Mouse (Mus musculus): ENCODE measurements around the gene Ccdc62. TPM values are rescaled to one million over a fixed set of nuclear protein-coding genes. Genes with fewer than 3 reads are reported as not detected.

Gene Ccdc62
- polyA plus RNA-seq, 1 experiment from 2014 or later = 6.8 TPM

DNA sequence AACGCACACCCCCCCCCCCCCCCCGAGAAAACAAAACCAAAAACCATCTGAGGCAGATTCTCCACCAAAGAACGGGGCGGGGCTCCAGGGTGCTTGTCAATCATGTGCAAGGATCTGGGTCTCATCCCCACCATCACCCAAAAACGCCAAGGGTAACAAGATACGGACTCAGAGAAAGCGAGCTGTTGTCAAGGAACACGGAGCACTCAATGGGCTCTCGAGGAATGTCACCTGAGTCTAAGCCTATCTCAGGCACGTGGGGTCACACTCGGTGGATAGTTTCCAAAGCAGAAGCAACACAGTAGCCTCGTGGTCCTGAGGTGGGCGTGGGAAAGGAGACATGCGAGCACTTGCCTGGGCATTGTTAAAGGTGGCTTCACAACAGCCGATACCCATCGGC, 83.3 kb downstream of the Ccdc62 start:
- Histone ChIP-seq H3K4me1 (ENCODE audit: insufficient read depth, low read length) (peaks cover 89% of the 10 kb centered on the region), H3K4me3 (ENCODE audit: low read length) (no peak overlapping the region)
- no peak for ATAC-seq (ENCODE audit: low FRiP score, low TSS enrichment)

DNA sequence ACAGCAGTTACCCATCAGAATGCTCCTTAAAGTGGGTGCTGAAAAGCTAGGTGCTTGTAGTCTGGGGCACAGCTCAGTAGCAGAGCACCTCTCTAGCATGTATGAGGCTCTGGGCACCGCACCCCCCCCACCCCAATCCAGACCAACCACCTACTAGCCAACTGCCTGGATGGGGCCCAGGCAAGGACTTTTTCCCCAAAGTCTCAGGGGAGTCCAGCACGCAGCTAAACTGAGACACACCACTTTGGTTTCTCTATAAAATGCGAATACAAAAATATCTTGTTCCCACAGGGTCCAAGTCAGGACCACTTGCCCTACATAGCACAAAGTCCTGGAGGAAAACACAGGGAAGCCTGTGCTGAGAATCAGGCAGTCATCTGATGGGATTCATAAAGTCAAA, 83.7 kb downstream of the Ccdc62 start:
- peaks cover 7% of the 10 kb centered on the region for H3K36me3 ChIP-seq (ENCODE audit: insufficient read depth, low read length)
- peaks cover 93% of the 10 kb centered on the region for H3K4me1 ChIP-seq (ENCODE audit: insufficient read depth, low read length)
- 76% methylated on average over 3 of the region's 3 CpGs for WGBS
- H3K27ac ChIP-seq (ENCODE audit: low read length) = peak overlapping the region; percentile 75; the same call in 1 of the 2 replicates
- no peaks in the 10 kb centered on the region for H3K9me3 ChIP-seq (ENCODE audit: low read length)
- no peak for ATAC-seq (ENCODE audit: low FRiP score, low TSS enrichment)
- H3K4me3 ChIP-seq (ENCODE audit: low read length) = no peak overlapping the region
- no peak overlapping the region for H3K9ac ChIP-seq (replicated peaks; ENCODE audit: low read length)
- no peaks in the 10 kb centered on the region for H3K27me3 ChIP-seq (ENCODE audit: insufficient read depth, low read length)
- no peak overlapping the region for H3K4me2 ChIP-seq (replicated peaks; ENCODE audit: low read depth, low read length)

More for the DNA sequence above, 83.3 kb downstream of the Ccdc62 start:
- Histone ChIP-seq H3K36me3 (ENCODE audit: insufficient read depth, low read length) (peaks cover 10% of the 10 kb centered on the region), H3K4me2 (replicated peaks; ENCODE audit: low read depth, low read length) (no peak overlapping the region), H3K27ac (ENCODE audit: low read length) (no peak overlapping the region), H3K27me3 (ENCODE audit: insufficient read depth, low read length) (no peaks in the 10 kb centered on the region), H3K9me3 (ENCODE audit: low read length) (no peaks in the 10 kb centered on the region), H3K9ac (replicated peaks; ENCODE audit: low read length) (no peak overlapping the region)
- 73% methylated on average over 16 of the region's 16 CpGs for WGBS

DNA sequence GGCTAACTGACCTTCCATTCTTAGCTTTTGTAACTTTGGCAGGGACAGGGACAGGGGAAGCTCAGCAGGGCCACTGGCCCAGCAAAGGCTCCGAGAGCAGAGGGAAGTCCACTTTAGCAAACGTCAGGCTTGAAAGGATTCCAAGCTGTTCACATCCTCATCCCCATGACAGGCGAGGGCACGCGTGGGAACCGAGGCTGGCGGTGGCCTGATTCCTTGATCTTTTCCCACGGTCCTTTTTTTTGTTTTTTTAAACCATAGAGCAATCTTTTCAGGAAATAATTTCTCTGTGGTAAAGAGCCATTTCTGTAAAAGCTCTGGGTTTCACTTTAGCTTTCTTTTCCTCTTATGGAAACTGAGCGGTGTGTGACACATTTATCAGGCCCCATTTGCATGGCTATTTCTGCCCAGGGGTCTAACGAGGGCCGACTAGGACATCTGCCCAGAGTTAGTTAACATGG, 84.3 kb downstream of the Ccdc62 start:
- Histone ChIP-seq H3K9me3 (ENCODE audit: low read length) (no peaks in the 10 kb centered on the region), H3K27ac (ENCODE audit: low read length) (peak overlapping the region; percentile 75), H3K36me3 (ENCODE audit: insufficient read depth, low read length) (peaks cover 3% of the 10 kb centered on the region; the same call in 1 of the 2 replicates), H3K4me2 (replicated peaks; ENCODE audit: low read depth, low read length) (peak overlapping the region; percentile 32), H3K27me3 (ENCODE audit: insufficient read depth, low read length) (no peaks in the 10 kb centered on the region), H3K9ac (replicated peaks; ENCODE audit: low read length) (0 out of 2 replicates have a peak overlapping the region, but pooled peaks have one; percentile 20), H3K4me3 (ENCODE audit: low read length) (no peak overlapping the region), H3K4me1 (ENCODE audit: insufficient read depth, low read length) (peaks cover 99% of the 10 kb centered on the region)
- 12% methylated on average over 11 of the region's 11 CpGs for WGBS
- no peak for ATAC-seq (ENCODE audit: low FRiP score, low TSS enrichment)

DNA sequence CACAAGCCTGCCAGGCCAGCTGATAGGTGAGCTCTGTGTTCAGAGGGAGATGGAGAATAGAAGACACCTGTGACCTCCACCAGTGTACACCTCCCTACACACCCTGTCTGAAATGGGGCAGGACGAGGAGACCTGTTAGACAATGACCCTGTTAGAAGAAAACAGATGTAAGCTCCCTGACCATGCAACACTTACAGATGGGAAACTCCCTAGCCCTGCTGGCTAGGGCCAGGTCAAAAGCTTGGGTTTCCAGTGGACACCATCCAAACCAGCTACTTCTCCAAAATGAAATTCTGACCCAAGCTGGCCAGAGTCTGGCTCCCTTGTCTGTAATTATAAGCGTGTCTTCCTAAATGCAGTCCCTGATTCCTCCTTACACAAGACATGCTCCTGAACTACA, 85.2 kb downstream of the Ccdc62 start:
- peaks cover 93% of the 10 kb centered on the region for H3K4me1 ChIP-seq (ENCODE audit: insufficient read depth, low read length)
- WGBS = 77% methylated on average over 2 of the region's 2 CpGs
- H3K27ac ChIP-seq (ENCODE audit: low read length) = no peak overlapping the region

DNA sequence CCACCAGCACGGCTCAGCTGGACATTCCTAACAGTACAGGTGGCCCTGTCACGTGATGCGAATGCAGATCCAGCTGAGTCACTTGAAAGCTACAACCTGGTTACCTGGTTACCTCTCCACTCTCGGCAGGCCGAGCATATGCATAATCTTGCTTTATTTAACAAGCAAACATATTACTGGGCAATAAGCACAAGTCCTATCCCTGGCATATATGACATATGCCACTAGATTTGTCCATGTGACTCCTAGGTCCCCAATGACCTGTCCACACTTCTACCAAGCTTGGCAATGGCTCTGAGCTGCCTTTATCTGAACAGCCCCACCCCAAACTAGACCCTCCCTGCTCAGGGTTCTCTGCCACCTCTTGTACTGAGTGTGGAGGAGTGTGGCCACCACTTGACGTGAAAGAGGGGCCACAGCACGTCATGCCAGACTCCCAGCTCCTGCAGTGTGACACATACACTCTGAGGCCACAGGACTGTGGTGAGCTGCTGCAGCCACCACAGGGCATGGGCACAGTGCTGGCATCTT, 85.9 kb downstream of the Ccdc62 start:
- Histone ChIP-seq H3K4me1 (ENCODE audit: insufficient read depth, low read length) (peaks cover 87% of the 10 kb centered on the region), H3K4me3 (ENCODE audit: low read length) (no peak overlapping the region), H3K4me2 (replicated peaks; ENCODE audit: low read depth, low read length) (no peak overlapping the region), H3K9ac (replicated peaks; ENCODE audit: low read length) (no peak overlapping the region), H3K27ac (ENCODE audit: low read length) (no peak overlapping the region), H3K36me3 (ENCODE audit: insufficient read depth, low read length) (no peaks in the 10 kb centered on the region; the same call in 1 of the 2 replicates), H3K9me3 (ENCODE audit: low read length) (no peaks in the 10 kb centered on the region), H3K27me3 (ENCODE audit: insufficient read depth, low read length) (no peaks in the 10 kb centered on the region)
- no peak for ATAC-seq (ENCODE audit: low FRiP score, low TSS enrichment)
- WGBS = 82% methylated on average over 7 of the region's 7 CpGs

More for the DNA sequence above, 85.2 kb downstream of the Ccdc62 start:
- Histone ChIP-seq H3K4me3 (ENCODE audit: low read length) (no peak overlapping the region), H3K9ac (replicated peaks; ENCODE audit: low read length) (no peak overlapping the region), H3K4me2 (replicated peaks; ENCODE audit: low read depth, low read length) (no peak overlapping the region), H3K36me3 (ENCODE audit: insufficient read depth, low read length) (no peaks in the 10 kb centered on the region), H3K27me3 (ENCODE audit: insufficient read depth, low read length) (no peaks in the 10 kb centered on the region), H3K9me3 (ENCODE audit: low read length) (no peaks in the 10 kb centered on the region)
- ATAC-seq (ENCODE audit: low FRiP score, low TSS enrichment) = no peak

DNA sequence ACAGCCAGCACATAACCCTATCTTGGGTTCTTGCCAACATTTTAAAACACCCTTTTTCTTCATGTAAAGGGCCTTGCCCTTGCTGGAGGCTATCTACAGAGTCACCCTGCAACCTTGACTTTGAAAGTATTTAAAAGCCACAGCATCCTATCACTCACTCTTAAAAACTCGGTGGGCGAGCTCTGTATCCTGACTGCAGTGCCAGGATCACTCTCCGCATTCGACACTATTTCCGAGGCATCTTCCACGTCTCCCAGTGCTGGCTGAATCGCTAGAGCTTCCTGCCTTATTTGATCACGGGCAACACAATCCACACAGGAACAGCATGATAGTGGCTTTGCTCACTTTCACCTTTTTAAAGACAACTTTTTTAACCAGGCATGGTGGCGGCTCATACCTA, 87.5 kb downstream of the Ccdc62 start:
- no peak overlapping the region for H3K4me2 ChIP-seq (replicated peaks; ENCODE audit: low read depth, low read length)
- no peak overlapping the region; the same call in 1 of the 2 replicates for H3K27ac ChIP-seq (ENCODE audit: low read length)
- H3K27me3 ChIP-seq (ENCODE audit: insufficient read depth, low read length) = no peaks in the 10 kb centered on the region
- ATAC-seq (ENCODE audit: low FRiP score, low TSS enrichment) = no peak
- no peaks in the 10 kb centered on the region for H3K9me3 ChIP-seq (ENCODE audit: low read length)
- H3K4me1 ChIP-seq (ENCODE audit: insufficient read depth, low read length) = peaks cover 71% of the 10 kb centered on the region
- 65% methylated on average over 9 of the region's 9 CpGs for WGBS
- H3K4me3 ChIP-seq (ENCODE audit: low read length) = no peak overlapping the region
- H3K36me3 ChIP-seq (ENCODE audit: insufficient read depth, low read length) = peaks cover 5% of the 10 kb centered on the region; the same call in 1 of the 2 replicates
- peak overlapping the region; percentile 38; the same call in 1 of the 2 replicates for H3K9ac ChIP-seq (replicated peaks; ENCODE audit: low read length)

DNA sequence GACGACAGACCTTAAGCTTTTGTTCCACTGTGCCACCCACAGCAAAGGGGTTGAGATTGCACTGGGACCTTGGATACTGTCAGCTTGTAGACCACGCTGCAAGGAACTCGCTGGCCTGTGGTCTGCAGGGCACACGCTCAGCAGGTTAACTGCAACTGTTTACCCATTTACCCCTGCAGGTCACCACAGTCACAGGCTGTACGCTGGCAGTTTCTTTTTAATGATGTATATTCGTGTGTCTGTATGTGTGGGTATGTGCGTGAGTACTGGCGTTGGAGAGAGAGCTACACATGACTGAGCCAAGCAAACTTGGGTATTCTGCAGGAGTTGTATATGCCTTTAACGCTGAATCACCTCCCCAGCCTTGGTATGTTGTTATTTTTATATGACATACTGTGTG, 88.2 kb downstream of the Ccdc62 start:
- Histone ChIP-seq H3K27ac (ENCODE audit: low read length) (no peak overlapping the region; the same call in 1 of the 2 replicates), H3K27me3 (ENCODE audit: insufficient read depth, low read length) (no peaks in the 10 kb centered on the region), H3K4me3 (ENCODE audit: low read length) (no peak overlapping the region), H3K4me1 (ENCODE audit: insufficient read depth, low read length) (peaks cover 65% of the 10 kb centered on the region), H3K4me2 (replicated peaks; ENCODE audit: low read depth, low read length) (no peak overlapping the region), H3K36me3 (ENCODE audit: insufficient read depth, low read length) (peaks cover 5% of the 10 kb centered on the region; the same call in 1 of the 2 replicates), H3K9me3 (ENCODE audit: low read length) (no peaks in the 10 kb centered on the region), H3K9ac (replicated peaks; ENCODE audit: low read length) (no peak overlapping the region)
- 79% methylated on average over 9 of the region's 9 CpGs for WGBS
- no peak for ATAC-seq (ENCODE audit: low FRiP score, low TSS enrichment)

Small RNAs within 50 kb of the gene (microRNA-seq; reads per million reads assigned to microRNA genes)
- not detected for gene Mir7032

Other genes starting within 250 kb of the Ccdc62 start
- 30.1 and 30.5 TPM in 2 replicates for gene Clip1, start 246.1 kb upstream of the Ccdc62 start, polyA plus RNA-seq (2015; fragmentation: Nextera tagmentation; extraction: Ambion mirVana)
- gene Zcchc8, start 209.6 kb upstream of the Ccdc62 start, polyA plus RNA-seq (2015; fragmentation: Nextera tagmentation; extraction: Ambion mirVana) = 69.3 and 78.6 TPM in 2 replicates
- gene Rsrc2, start 181.3 kb upstream of the Ccdc62 start, polyA plus RNA-seq (2015; fragmentation: Nextera tagmentation; extraction: Ambion mirVana) = 105 and 123 TPM in 2 replicates
- 26.4 and 34.9 TPM in 2 replicates for gene Kntc1, start 181.0 kb upstream of the Ccdc62 start, polyA plus RNA-seq (2015; fragmentation: Nextera tagmentation; extraction: Ambion mirVana)
- not detected in 2 replicates for gene Hcar2, start 65.2 kb upstream of the Ccdc62 start, polyA plus RNA-seq (2015; fragmentation: Nextera tagmentation; extraction: Ambion mirVana)
- gene Hcar1, start 50.7 kb upstream of the Ccdc62 start, polyA plus RNA-seq (2015; fragmentation: Nextera tagmentation; extraction: Ambion mirVana) = 3.0 and 3.2 TPM in 2 replicates
- 107 and 124 TPM in 2 replicates for gene Denr, start 23.5 kb upstream of the Ccdc62 start, polyA plus RNA-seq (2015; fragmentation: Nextera tagmentation; extraction: Ambion mirVana)
- 3.3 and 4.0 TPM in 2 replicates for gene Gm43518, start 3.3 kb upstream of the Ccdc62 start, polyA plus RNA-seq (2015; fragmentation: Nextera tagmentation; extraction: Ambion mirVana)
- 23.1 and 25.6 TPM in 2 replicates for gene Hip1r, start 42.9 kb downstream of the Ccdc62 start, polyA plus RNA-seq (2015; fragmentation: Nextera tagmentation; extraction: Ambion mirVana)
- 40.8 and 41.8 TPM in 2 replicates for gene Vps37b, start 101.6 kb downstream of the Ccdc62 start, polyA plus RNA-seq (2015; fragmentation: Nextera tagmentation; extraction: Ambion mirVana)
- 1.3 and 2.6 TPM in 2 replicates for gene Abcb9, start 165.1 kb downstream of the Ccdc62 start, polyA plus RNA-seq (2015; fragmentation: Nextera tagmentation; extraction: Ambion mirVana)
- 30.6 and 32.4 TPM in 2 replicates for gene Ogfod2, start 181.6 kb downstream of the Ccdc62 start, polyA plus RNA-seq (2015; fragmentation: Nextera tagmentation; extraction: Ambion mirVana)
- gene Arl6ip4, start 185.4 kb downstream of the Ccdc62 start, polyA plus RNA-seq (2015; fragmentation: Nextera tagmentation; extraction: Ambion mirVana) = 100 and 102 TPM in 2 replicates

Data from kidney, embryonic 16.5 days (tissue).